Mouse (Mus musculus): ENCODE data around the gene Wnt2. TPM values are rescaled to one million over a fixed set of nuclear protein-coding genes. Genes with fewer than 3 reads are reported as not detected.

The Wnt2 gene
- polyA plus RNA-seq, 1 experiment from 2014 or later = 3.6 TPM

GRCm38 (mm10) chr6:17941916-17942315, 88.5 kb downstream of the Wnt2 start:
- no peaks in the 10 kb centered on the region for H3K4me1 ChIP-seq
- 0 out of 2 replicates have a peak, but pooled peaks cover 4% of the 10 kb centered on the region for H3K36me3 ChIP-seq
- H3K27me3 ChIP-seq = no peaks in the 10 kb centered on the region
- no peak overlapping the region for H3K4me3 ChIP-seq
- H3K9ac ChIP-seq = no peak overlapping the region
- H3K9me3 ChIP-seq = no peaks in the 10 kb centered on the region
- no peak overlapping the region for H3K27ac ChIP-seq
- no peak overlapping the region for H3K4me2 ChIP-seq
- WGBS = 42% methylated on average over 2 of the region's 2 CpGs
- ATAC-seq (ENCODE audit: insufficient number of reproducible peaks, insufficient read depth, low FRiP score, low TSS enrichment, low read depth) = no peak

Other genes with a start within 250 kb of the Wnt2 start
- gene Asz1, start 78.5 kb upstream of the Wnt2 start, polyA plus RNA-seq (2015; fragmentation: Nextera tagmentation; extraction: Ambion mirVana) = not detected in 2 replicates
- gene Cftr, start 140.1 kb upstream of the Wnt2 start, polyA plus RNA-seq (2015; fragmentation: Nextera tagmentation; extraction: Ambion mirVana) = 1.2 and 1.3 TPM in 2 replicates

All from embryonic facial prominence, embryonic 13.5 days (tissue).